Mouse (Mus musculus) lung, postnatal 0 days (tissue): ENCODE data around the gene Tpra1.

Experiments used
- CTCF ChIP-seq: IDR thresholded peaks from 2 replicates; pipeline ENCODE4 v1.5.1; 2016; ENCODE audit warnings: antibody characterized with exemption, mild to moderate bottlenecking
- EP300 ChIP-seq: IDR thresholded peaks from 2 replicates; pipeline ENCODE4 v1.6.1; 2016; ENCODE audit warnings: antibody characterized with exemption, mild to moderate bottlenecking, control low read depth

GRCm38 (mm10) chr6:88884690-88885089 is 17.4 kb upstream of the Tpra1 start:
- TF ChIP-seq EP300: no peak
- no peak for TF ChIP-seq CTCF
